Mouse (Mus musculus): ENCODE data around the gene Ramp2.

The Ramp2 gene

DNA sequence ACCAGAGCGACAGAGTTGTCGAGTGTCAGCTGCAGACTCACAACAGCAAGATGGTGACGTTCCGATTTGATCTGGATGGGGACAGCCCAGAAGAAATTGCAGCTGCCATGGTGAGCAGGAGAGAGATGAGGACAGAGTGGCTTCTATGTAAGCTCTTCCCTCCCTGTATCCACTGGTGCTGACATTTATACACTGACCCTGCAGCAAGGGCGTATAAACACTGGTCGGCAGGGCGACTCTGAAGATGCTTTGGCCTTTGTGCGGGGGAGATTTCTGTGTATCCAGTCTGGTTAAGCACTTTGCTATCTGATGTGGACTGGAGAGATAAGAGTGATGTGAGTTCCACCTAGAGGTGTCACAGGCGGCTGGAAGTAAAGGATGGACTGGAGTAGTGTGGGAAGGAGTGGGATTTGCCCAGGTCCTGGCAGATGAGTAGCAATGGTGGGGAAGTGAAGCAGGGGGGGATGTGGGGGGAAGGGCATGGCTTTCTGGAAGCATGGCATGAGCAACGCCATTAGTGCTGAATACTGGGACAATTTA, 23.8 kb downstream of the Ramp2 start:
- no peak for DNase-seq (ENCODE audit: low read depth)

DNA sequence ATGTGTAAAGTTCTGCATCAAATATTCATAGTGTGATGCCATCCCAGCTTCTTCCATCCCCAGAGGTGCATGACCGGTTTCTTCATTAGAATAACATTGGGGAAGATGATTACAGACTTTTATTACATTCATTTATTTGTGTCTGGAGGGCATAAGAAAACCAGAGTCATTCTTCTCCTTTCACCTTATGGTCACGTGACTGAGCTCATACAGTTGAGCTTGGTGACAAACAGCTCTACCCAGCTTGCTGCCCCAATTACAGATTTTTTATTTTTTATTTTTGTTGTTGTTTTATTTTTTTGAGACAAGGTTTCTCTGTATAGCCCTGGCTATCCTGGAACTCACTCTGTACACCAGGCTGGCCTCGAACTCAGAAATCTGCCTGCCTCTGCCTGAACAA, 26.6 kb downstream of the Ramp2 start:
- DNase-seq (ENCODE audit: low read depth), result no peak

DNA sequence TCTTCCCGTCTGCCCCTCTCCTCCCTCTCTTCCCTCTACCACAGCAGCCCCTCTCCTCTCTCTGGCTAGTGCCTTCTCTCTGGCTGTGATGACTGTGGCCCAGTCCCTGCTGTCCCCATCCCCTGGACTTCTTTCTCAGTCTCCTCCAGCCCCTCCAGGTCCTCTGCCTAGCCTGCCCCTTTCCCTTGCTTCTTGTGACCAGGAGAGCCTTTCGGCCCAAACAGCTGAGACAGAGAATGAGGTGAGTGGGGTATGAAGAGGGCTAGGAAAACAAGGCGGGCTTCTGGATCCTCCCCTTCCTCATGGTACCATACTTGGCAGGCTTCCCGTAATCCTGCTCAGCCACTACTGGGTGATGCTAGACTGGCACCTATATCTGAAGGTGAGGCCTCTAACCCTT, 29.5 kb downstream of the Ramp2 start:
- DNase-seq (ENCODE audit: low read depth), result no peak

DNA sequence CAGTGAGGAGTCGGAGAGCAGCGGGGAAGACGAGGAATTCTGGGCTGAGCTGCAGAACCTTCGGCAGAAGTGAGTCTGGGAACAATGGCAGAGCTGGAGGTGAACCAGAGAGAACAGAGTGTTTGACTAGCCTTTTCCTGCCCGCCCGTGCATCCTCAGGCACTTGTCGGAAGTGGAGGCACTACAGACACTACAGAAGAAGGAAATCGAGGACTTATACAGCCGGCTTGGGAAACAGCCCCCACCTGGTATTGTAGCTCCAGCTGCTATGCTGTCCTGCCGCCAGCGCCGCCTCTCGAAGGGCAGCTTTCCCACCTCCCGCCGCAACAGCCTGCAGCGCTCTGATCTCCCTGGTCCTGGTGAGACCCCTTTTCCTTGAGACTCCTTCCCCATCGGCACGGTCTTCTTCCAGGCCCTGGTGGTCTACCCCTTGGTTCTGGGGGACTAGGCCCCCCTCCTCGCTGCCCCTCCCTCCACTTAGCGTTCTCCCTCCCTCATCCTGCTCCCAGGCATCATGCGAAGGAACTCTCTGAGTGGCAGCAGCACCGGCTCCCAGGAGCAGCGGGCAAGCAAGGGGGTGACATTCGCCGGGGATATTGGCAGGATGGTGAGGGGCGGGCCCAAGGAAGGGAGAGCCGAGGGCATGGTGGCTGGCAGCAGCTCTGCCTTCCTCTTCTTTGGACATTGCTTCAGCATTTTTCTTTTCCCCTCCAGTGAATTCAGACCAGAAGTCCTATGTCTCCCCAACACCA, 30.7 kb downstream of the Ramp2 start:
- DNase-seq (ENCODE audit: low read depth), result no peak

DNA sequence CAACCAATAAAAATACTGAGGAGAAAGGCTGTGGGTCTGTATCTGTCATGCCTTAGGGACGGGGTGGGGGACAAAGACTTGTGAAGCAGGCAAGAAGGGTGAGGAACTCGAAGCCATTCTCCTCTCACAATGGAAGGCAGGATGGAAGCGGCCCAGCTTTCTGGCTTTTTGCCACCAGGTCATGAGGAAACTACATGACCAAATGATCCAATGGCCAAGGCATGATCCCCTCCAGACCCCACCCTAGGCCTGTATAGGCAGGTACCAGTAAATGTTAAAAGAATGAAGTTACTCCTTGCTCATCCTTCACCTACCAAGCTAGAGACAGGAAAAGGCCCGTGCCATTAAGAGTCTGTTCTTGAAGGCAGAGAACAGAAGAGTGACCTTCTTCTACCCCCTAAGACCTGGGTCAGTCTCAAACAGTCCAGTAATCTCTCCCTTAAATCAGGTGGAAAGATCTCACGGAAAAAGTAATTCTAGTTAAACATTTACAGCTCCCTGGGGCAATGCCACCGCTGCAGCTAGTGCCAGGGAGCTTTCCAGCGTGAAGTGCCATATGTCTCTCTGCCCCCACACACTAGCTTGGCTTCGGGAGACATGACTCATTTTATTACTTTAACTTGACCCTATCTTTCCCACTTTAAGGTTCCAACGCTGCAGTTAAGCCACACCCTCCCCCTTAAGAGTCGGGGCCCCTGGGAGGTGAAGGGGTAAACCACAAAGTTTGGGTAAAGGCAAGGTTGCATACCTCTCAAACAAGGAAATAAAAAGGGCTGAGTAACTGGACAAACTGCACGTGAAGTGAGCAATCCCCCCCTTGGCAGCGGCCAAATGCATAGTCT, 31.8 kb downstream of the Ramp2 start:
- DNase-seq (ENCODE audit: low read depth), result no peak

DNA sequence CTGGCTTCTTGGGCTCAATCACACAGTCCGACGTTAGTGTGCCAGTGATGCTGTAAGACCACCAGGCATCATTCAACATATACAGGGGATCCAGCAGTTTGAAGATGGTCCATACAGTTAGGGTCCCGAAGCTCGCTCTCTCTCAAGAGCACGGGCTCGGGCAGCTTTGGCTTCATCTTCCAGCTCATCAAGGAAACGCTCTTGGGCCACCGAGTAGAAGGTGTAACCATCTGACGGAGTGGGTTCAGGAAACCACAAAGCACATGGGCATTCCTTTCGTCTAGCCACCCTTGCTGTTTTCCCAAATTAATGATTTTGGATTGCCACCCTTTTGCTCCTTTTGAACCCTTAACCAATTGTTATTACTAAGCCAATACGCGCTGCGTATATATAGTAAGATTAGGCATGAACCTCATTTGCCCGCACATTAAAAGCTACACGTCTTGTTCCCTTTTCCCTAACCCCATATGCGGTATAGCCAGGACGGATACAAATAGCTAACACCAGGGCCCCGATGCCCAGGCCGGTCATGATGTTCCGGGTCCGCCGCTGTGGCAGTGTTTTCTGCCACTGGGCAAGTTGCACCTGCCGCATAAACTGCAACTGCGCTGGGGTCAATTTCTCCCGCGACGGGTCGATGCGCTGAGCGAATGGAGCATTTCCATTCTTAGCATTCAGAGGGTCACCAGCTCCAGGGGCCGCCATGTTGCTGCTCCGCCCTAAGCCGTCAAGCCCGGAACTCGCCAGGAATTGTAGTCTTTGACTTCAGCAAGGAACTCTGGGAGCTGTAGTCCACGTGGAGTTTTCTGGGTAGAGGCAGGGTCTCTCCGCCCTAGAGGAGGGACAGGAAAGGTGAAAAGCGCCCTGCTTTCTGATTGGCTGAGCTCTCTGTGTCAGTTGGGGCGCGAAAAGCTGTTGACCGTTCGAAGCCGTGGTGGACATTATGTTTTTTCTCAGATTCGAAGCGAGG, 32.7 kb downstream of the Ramp2 start, which contains the start of the genes Cntd1 and Coa3:
TSS of gene Cntd1 (plus strand) at position 790 of the 970 bp plus-strand sequence.
TSS of gene Coa3 (minus strand) at position 892 of the 970 bp plus-strand sequence.
- DNase-seq (ENCODE audit: low read depth), result peak; percentile 80

DNA sequence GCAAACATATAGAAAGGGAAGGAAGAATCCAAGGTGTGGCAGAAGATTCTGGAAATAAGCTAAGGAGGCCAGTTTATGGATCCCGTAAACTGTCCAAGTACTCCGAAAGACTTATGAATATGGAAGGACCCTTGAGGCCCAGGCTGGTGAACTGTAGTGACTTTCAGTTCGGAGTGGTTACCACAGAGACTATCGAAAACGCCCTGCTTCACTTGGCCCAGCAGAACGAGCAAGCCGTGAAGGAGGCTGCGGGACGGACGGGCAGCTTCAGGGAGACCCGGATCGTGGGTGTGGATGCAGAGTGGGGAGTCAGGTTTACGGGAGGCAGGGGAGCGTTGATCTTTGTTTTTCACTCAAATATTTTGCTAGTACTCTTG, 33.4 kb downstream of the Ramp2 start:
- DNase-seq (ENCODE audit: low read depth), result no peak

DNA sequence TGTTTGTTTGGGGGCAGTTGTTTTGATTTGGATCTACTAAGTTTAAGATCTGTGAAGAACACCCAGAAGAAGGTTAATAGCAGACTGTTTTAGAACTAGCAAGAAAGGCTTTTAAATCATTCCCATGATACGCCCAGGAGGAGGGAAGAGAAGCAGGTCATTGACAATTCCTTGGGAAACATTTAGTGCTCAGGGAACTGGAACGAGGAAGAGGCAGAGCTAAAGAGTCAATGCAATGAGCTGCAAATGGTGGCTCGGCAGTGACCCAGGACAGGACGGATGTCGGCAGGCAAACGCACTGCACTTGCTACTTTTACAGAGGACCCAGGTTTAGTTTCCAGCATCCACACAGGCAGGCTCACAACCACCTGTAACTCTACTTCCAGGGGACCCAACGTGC, 35.0 kb downstream of the Ramp2 start:
- DNase-seq (ENCODE audit: low read depth), result no peak

DNA sequence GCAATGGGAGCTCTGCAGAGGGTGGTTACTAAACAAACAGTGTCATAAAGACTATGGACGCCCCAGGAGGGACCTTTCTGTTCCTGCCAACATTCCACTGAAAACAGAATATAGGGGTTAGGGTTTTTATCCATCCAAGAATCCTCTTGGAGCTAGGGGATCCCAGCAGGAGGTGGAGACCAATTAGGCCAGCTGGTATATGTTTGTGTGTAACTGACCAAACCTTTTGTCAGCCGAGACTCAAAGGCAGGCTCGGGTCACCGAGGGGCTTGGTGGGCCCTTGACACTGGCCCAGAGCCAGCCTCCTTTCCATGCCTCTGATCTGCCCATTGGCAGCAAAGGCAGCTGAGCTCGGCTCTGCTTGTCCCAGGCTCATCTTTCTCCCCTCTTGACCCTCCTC, 37.1 kb downstream of the Ramp2 start:
- no peak for DNase-seq (ENCODE audit: low read depth)

DNA sequence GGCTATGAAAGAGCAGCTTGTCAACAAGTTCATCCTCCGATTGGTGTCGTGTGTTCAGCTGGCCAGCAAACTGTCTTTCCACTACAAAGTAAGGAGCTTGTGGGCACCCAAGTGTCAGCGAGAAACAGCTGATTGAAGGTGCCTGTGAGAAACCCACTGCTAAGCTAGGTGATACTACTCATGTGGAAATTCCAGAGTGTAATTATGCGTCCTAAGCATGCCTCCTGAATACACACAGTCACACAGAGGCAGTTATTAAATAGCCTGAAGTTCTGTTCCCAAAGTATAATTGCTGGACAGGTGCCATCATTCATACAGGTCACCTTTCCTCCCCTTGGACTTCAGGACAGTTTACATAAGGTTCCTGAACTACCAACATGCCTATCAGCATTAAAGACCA, 38.0 kb downstream of the Ramp2 start:
- DNase-seq (ENCODE audit: low read depth), result no peak

DNA sequence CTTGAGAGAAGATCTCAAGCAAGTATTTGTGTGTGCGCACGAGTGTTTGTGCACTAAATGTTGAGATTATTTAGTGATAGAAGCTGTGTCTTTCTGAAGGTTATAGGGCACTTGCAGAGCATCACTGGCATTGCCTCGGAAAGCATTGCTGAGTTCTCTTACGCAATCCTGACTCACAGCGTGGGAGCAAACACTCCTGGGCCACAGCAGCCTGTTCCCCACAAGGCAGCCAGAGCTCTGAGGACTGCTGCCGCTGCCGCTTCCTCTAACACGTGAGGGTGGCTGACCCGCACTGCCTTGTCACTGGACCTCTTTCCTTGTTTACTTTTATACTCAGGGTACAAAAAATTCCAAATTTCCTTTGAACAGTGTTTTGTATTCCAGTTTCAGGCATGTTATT, 41.5 kb downstream of the Ramp2 start:
- DNase-seq (ENCODE audit: low read depth), result no peak

DNA sequence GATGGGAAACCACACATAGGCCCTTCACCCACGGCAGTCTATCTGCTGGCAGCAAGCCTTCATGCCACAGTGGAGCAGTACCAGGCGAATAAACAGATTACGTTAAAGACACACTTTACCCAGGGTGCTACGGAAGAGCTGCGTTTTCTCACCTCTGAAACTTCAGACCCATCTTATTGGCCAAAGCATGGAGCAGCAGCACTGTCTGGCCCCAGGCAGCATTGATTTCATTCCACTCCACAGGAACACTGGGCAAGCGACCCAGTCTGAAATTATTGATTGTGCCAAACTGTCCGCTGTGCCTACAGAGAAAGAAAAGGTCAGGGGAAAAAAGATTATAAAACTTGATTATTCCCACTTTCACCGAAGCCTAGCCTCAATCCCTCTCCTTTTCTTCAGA, 45.4 kb downstream of the Ramp2 start:
- DNase-seq (ENCODE audit: low read depth), result no peak

DNA sequence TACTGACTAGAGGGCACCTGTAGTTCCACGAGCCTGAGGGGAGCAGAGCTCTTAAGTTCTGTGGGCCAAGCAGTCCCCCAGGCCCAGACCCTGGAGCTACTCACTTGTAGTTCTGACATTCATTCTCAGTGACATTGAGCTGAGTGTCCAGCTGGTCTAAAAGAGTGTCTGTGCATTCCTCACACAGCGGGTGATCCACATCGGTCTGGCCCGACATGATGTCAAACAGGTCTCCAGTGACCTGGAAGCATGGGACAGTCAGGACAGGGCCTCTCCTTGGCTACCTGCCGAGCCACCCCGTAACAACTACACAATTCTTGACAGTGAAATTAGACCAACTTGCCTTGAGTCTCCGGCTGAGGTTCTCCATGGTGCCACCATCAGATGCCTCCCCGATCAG, 49.4 kb downstream of the Ramp2 start:
- DNase-seq (ENCODE audit: low read depth), result no peak

DNA sequence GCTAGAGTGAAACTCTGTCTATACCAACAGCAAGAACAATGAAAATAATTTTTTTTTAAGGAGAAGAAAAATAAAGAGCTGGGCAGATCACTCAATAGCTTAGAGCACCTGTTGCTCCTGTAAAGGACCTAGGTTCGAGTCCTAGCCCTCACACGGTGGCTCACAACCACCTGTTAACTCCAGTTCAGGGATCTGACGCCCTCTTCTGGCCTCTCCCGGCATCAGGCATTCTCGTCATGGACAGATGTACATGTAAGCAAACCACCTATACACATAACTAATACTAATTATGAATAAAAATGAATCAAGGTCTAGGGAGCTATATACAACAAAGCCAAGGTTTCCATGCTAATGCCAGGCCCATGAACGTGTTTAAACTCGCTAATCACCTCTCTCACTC, 55.1 kb downstream of the Ramp2 start:
- DNase-seq (ENCODE audit: low read depth), result no peak

DNA sequence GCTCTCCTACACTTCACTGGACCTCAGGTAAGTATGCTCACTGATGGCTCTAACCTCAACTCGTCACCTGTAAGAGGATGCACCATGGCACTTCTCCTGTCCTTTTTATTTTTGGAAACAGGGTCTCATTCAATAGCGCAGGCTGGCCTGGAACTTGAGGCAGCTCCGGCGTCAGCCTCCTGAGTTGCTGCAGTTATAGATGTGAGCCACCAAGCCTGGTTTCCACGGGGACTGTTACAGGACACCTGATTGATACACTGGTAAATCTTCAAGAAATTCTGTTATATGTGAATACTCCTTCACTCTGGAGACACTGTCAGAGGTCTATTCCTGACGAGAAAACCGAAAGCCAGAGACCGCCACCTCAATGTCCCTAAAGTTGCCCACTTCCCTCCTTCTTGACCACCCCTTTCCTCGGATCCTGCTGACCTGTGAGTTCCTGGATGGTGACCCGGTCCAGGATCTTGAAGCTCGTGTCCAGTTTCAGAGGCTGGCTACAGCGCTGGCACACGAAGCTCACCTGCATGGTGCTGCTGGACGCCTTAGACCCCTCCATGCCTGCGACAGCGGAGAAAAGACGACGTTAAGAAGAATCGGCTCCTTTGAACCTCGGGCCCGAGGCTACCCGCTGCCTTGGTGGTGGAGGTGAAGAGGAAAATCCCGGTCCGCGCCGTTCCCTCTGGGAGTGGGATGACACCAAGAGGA, 55.6 kb downstream of the Ramp2 start:
- DNase-seq (ENCODE audit: low read depth), result no peak

DNA sequence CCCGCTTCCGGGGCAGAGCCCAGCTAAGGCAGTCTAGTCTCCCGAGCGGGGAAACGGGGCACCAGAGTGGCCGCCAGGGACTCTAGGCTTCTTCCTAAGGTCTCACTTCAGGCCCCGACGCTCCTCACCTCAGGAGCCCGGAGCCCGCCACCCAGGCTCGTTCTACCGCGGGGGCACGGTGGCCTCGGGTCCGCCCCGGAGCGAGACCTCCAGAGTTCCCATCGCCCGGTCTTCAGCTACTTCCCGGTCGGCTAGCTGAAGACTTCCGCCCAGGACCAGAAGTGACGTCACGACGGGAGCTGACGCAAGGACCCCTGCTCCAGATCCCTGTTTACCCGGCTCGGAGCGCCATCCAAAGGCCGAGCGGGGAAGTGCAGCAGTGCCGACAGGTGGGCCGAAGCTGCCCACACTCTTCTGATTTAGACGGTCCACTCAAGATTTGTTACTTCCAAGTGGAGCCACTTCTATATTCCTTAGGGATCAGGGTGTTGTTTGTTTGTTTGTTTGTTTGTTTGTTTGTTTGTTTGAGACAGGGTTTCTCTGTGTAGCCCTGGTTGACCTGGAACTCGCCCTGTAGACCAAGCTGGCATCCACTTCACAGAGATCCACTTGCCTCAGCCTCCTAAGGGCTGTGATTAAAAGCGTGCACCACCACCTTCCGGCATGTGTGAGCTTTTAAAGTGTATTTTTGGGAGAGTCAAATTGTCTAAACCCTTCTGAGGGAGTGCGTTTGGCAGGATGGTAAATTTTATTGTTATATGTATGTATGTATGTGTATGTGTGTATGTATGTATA, 56.4 kb downstream of the Ramp2 start, which contains the start of gene Becn1:
TSS of gene Becn1 (minus strand) at position 283 of the 795 bp plus-strand sequence.
- DNase-seq (ENCODE audit: low read depth), result peak; percentile 96

DNA sequence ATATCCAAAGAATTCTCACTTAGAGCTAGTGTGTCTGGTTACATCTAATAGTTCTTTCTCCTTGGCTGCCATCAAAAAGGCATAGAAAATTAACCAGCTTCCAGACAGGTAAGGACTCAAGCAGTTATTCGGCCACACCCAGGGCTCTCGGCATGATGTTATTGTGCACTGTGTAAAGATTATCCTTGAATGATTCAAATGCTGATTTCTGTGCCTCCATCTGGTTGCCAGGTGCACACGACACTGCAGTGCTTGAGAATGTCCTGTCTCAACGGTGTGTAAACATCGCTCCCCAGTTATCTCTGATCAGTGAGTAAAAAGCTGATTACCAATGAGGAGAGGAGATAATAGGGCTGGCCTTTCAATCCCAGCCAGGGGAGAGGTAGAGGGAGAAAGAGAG, 61.9 kb downstream of the Ramp2 start:
- no peak for DNase-seq (ENCODE audit: low read depth)

Measured in c-Kit-positive CD71-negative TER-119-negative erythroid progenitor cells, embryonic 14.5 days (primary cell).